Comparison of ENCODE assay signal across 8 mouse cellular contexts in genomic region chr2:156393155-156393828, GRCm38 (mm10). TPM values are rescaled to one million over a fixed set of nuclear protein-coding genes. Genes with fewer than 3 reads are reported as not detected.
DNase-seq lines count a peak whose midpoint lies in the region; ATAC-seq and TF ChIP-seq lines count a peak whose summit lies in the region.

No protein-coding gene starts in this region.

- no peak overlapping the region for H3K4me2 ChIP-seq in embryonic facial prominence, embryonic 11.5 days (ENCODE audit: low read depth, low read length)
- peak overlapping the region; percentile 43 for H3K4me2 ChIP-seq in hindbrain, embryonic 16.5 days (ENCODE audit: low read length)
- peak overlapping the region; percentile 73 for H3K4me2 ChIP-seq in myocyte (ENCODE audit: low read depth)

- TF ChIP-seq POLR2A in myocyte (IDR thresholded peaks at IDR 0.05; ENCODE audit: insufficient read length, low read depth) = no peak

- 71% methylated on average over 5 of the region's 5 CpGs for WGBS in embryonic facial prominence, embryonic 11.5 days
- WGBS in hindbrain, embryonic 16.5 days = 62% methylated on average over 5 of the region's 5 CpGs

- H3K4me1 ChIP-seq in embryonic facial prominence, embryonic 11.5 days (ENCODE audit: control insufficient read depth, insufficient read depth, low read length) = no peaks in the 10 kb centered on the region
- H3K4me1 ChIP-seq in hindbrain, embryonic 16.5 days (ENCODE audit: control insufficient read depth, insufficient read depth, low read depth, low read length) = peaks cover 4% of the 10 kb centered on the region; the same call in 1 of the 2 replicates

- no peaks in the 10 kb centered on the region for H3K9me3 ChIP-seq in embryonic facial prominence, embryonic 11.5 days (replicated peaks; ENCODE audit: control insufficient read depth, low read length)
- H3K9me3 ChIP-seq in hindbrain, embryonic 16.5 days (ENCODE audit: control insufficient read depth, low read length) = no peaks in the 10 kb centered on the region

- peak overlapping the region; percentile 50 for H3K4me3 ChIP-seq in layer of hippocampus, adult 2 months
- peak overlapping the region; percentile 29; the same call in 1 of the 2 replicates for H3K4me3 ChIP-seq in embryonic facial prominence, embryonic 11.5 days (ENCODE audit: low read depth, low read length)
- H3K4me3 ChIP-seq in hindbrain, embryonic 16.5 days (ENCODE audit: low read length) = peak overlapping the region; percentile 41
- peak overlapping the region; percentile 14 for H3K4me3 ChIP-seq in myocyte

- H3ac ChIP-seq in myocyte (ENCODE audit: control insufficient read depth, insufficient read length) = no peak overlapping the region

- H3K27ac ChIP-seq in layer of hippocampus, adult 2 months = peak overlapping the region; percentile 83
- H3K27ac ChIP-seq in embryonic facial prominence, embryonic 11.5 days (replicated peaks; ENCODE audit: low read depth, low read length) = no peak overlapping the region
- H3K27ac ChIP-seq in hindbrain, embryonic 16.5 days (ENCODE audit: low read depth, low read length) = 0 out of 2 replicates have a peak overlapping the region, but pooled peaks have one; percentile 4

- no peaks in the 10 kb centered on the region for H3K36me3 ChIP-seq in embryonic facial prominence, embryonic 11.5 days (replicated peaks; ENCODE audit: control insufficient read depth, insufficient read depth, low read depth, low read length)
- H3K36me3 ChIP-seq in hindbrain, embryonic 16.5 days (ENCODE audit: control insufficient read depth, insufficient read depth, low read length) = no peaks in the 10 kb centered on the region
- no peaks in the 10 kb centered on the region for H3K36me3 ChIP-seq in myocyte (ENCODE audit: control insufficient read depth, insufficient read depth)

- peak; percentile 71; the same call in 1 of the 2 replicates for ATAC-seq in embryonic facial prominence, embryonic 11.5 days (replicated peaks; ENCODE audit: insufficient number of reproducible peaks, low FRiP score, low TSS enrichment, low read depth)
- peak; percentile 55 for ATAC-seq in hindbrain, embryonic 16.5 days

- H3K27me3 ChIP-seq in embryonic facial prominence, embryonic 11.5 days (ENCODE audit: control insufficient read depth, insufficient read depth, low read length) = no peaks in the 10 kb centered on the region
- H3K27me3 ChIP-seq in hindbrain, embryonic 16.5 days (replicated peaks; ENCODE audit: control insufficient read depth, insufficient read depth, low read length) = no peaks in the 10 kb centered on the region
- no peaks in the 10 kb centered on the region for H3K27me3 ChIP-seq in myocyte (ENCODE audit: control insufficient read depth, insufficient read depth, insufficient read length)

- no peak overlapping the region; the same call in 1 of the 2 replicates for H3K9ac ChIP-seq in embryonic facial prominence, embryonic 11.5 days (replicated peaks; ENCODE audit: low read length)
- no peak overlapping the region for H3K9ac ChIP-seq in hindbrain, embryonic 16.5 days (ENCODE audit: low read depth, low read length)

- no peak for TF ChIP-seq CTCF in layer of hippocampus, adult 2 months (conservative IDR thresholded peaks at IDR 0.05)

- DNase-seq in layer of hippocampus, adult 2 months (ENCODE audit: low spot score in 2 of 2) = no peak
- no peak for DNase-seq in layer of hippocampus, postnatal 14 days (ENCODE audit: low spot score in 2 of 2)
- DNase-seq in embryonic facial prominence, embryonic 11.5 days (ENCODE audit: low spot score) = no peak
- DNase-seq in layer of hippocampus, adult 11-12 months (ENCODE audit: low spot score) = no peak
- DNase-seq in right cerebral cortex, postnatal 25 days = no peak
- no peak for DNase-seq in thymus, postnatal 25 days

- no peaks in the 10 kb centered on the region for H3K79me2 ChIP-seq in myocyte (ENCODE audit: control insufficient read depth, insufficient read depth)

TF ChIP-seq in myocyte, 11 proteins besides CTCF, POLR2A, EP300 and RAD21:
- no peak for TF ChIP-seq MYOG (IDR thresholded peaks at IDR 0.05; ENCODE audit: control insufficient read depth in 1 of 3, insufficient read depth in 1 of 3, insufficient read length in 2 of 3, low read depth in 2 of 3)
- no peak for TF ChIP-seq USF1 (IDR thresholded peaks at IDR 0.05; ENCODE audit: low read depth)
- TF ChIP-seq TCF12 (IDR thresholded peaks at IDR 0.05; ENCODE audit: insufficient read depth, poor library complexity, severe bottlenecking) = no peak

RNA-seq across cellular contexts. Expression of gene Epb41l1, which starts 27.4 kb away (rescaled TPM):
- total RNA-seq in layer of hippocampus, adult 2 months (2021) = 100 to 1,000 TPM; 340 to 347 TPM
- 100 to 1,000 TPM; 299 to 316 TPM for total RNA-seq in layer of hippocampus, postnatal 14 days (2021)
- polyA plus RNA-seq in embryonic facial prominence, embryonic 11.5 days (2014; fragmentation: Nextera tagmentation; extraction: Ambion mirVana) = 3.2 and 3.3 TPM in 2 replicates
- 15.7 and 17.0 TPM in 2 replicates for polyA plus RNA-seq in hindbrain, embryonic 16.5 days (2015; fragmentation: Nextera tagmentation; extraction: Ambion mirVana)
- 16.9 TPM for polyA plus RNA-seq in myocyte (2012; fragmentation: generic; extraction: Trizol)
